Mouse (Mus musculus) layer of hippocampus, adult 8-10 months (tissue): ENCODE measurements at regions not wholly inside any gene's neighbourhood (a gene's known extent, or its start where the extent isn't known, plus 50 kb on each side); places are given as distances from the start of the nearest gene placed in this dataset.

Experiments
- DNase-seq, 2 experiments: peaks; one replicate each; pipeline ENCODE4 v3.0.0; 2022; ENCODE audit warnings: low spot score in 2 of 2

- DNase-seq, result no peak
Measured at GRCm38 (mm10) chr16:55663946-55664345, 174.8 kb downstream of the Nfkbiz start.

GRCm38 (mm10) chr16:55636667-55637450 lies 201.8 kb downstream of the Nfkbiz start:
- no peak for DNase-seq

GRCm38 (mm10) chr16:55636224-55636623 lies 202.5 kb downstream of the Nfkbiz start:
- DNase-seq, result no peak

- no peak for DNase-seq
Measured at GRCm38 (mm10) chr16:55634691-55635090, 204.0 kb downstream of the Nfkbiz start.

GRCm38 (mm10) chr16:55632220-55632619 lies 206.5 kb downstream of the Nfkbiz start:
- no peak for DNase-seq

- DNase-seq, result no peak
Measured at GRCm38 (mm10) chr16:55631637-55632036, 207.1 kb downstream of the Nfkbiz start.

- no peak for DNase-seq
Measured at GRCm38 (mm10) chr16:55631048-55631447, 207.7 kb downstream of the Nfkbiz start.

GRCm38 (mm10) chr16:55627531-55627930 lies 211.2 kb downstream of the Nfkbiz start:
- no peak for DNase-seq

GRCm38 (mm10) chr16:55623422-55623821 lies 215.3 kb downstream of the Nfkbiz start:
- no peak for DNase-seq

GRCm38 (mm10) chr16:55619731-55620130 lies 219.0 kb downstream of the Nfkbiz start:
- no peak for DNase-seq

- DNase-seq, result no peak
Measured at GRCm38 (mm10) chr16:55617958-55618357, 220.7 kb downstream of the Nfkbiz start.

GRCm38 (mm10) chr16:55617506-55617905 lies 221.2 kb downstream of the Nfkbiz start:
- DNase-seq, result no peak

- no peak for DNase-seq
Measured at GRCm38 (mm10) chr16:55616408-55617120, 222.1 kb downstream of the Nfkbiz start.

GRCm38 (mm10) chr16:55612873-55613272 lies 225.8 kb downstream of the Nfkbiz start:
- DNase-seq, result no peak

GRCm38 (mm10) chr16:55612001-55612400 lies 226.7 kb downstream of the Nfkbiz start:
- no peak for DNase-seq

- no peak for DNase-seq
Measured at GRCm38 (mm10) chr16:55611172-55611571, 227.5 kb downstream of the Nfkbiz start.

- DNase-seq, result no peak
Measured at GRCm38 (mm10) chr16:55608361-55608760, 230.3 kb downstream of the Nfkbiz start.

- DNase-seq, result no peak
Measured at GRCm38 (mm10) chr16:55606447-55607239, 232.1 kb downstream of the Nfkbiz start.

GRCm38 (mm10) chr16:55603611-55604010 lies 235.1 kb downstream of the Nfkbiz start:
- no peak for DNase-seq

GRCm38 (mm10) chr16:55589382-55589956 lies 249.2 kb downstream of the Nfkbiz start:
- no peak for DNase-seq

- DNase-seq, result no peak
Measured at GRCm38 (mm10) chr16:55587138-55587537, 251.6 kb downstream of the Nfkbiz start.

- DNase-seq, result no peak
Measured at GRCm38 (mm10) chr16:55582906-55583305, 255.8 kb downstream of the Nfkbiz start.
